Mouse (Mus musculus): Measurements from ENCODE around the gene Gm20481. TPM values are rescaled to one million over a fixed set of nuclear protein-coding genes. Genes with fewer than 3 reads are reported as not detected.

The Gm20481 gene
- polyA plus RNA-seq, 1 experiment from 2014 or later: not detected

- Histone ChIP-seq H3K27me3 (ENCODE audit: insufficient read depth, low read length) (no peaks in the 10 kb centered on the region), H3K9me3 (replicated peaks; ENCODE audit: low read length) (no peaks in the 10 kb centered on the region), H3K36me3 (ENCODE audit: insufficient read depth, low read length) (peaks cover 43% of the 10 kb centered on the region), H3K4me1 (replicated peaks; ENCODE audit: insufficient read depth, low read length) (no peaks in the 10 kb centered on the region), H3K27ac (0 out of 2 replicates have a peak overlapping the region, but pooled peaks have one; percentile 8), H3K4me2 (ENCODE audit: low read length) (no peak overlapping the region), H3K4me3 (replicated peaks; ENCODE audit: low read depth, low read length) (no peak overlapping the region), H3K9ac (ENCODE audit: low read depth, low read length) (no peak overlapping the region)
- 75% methylated on average over 10 of the region's 10 CpGs for WGBS
- no peak for TF ChIP-seq CTCF (IDR thresholded peaks at IDR 0.05; ENCODE audit: low read depth)
- ATAC-seq (replicated peaks; ENCODE audit: low FRiP score, low read depth) (no peak), DNase-seq (ENCODE audit: low spot score) (no peak)
Measured at GRCm38 (mm10) chr17:35016791-35017705, 47.3 kb downstream of the Gm20481 start.

GRCm38 (mm10) chr17:35017706-35018030 lies 48.0 kb downstream of the Gm20481 start:
- no peak overlapping the region for H3K4me3 ChIP-seq (replicated peaks; ENCODE audit: low read depth, low read length)
- H3K9me3 ChIP-seq (replicated peaks; ENCODE audit: low read length): no peaks in the 10 kb centered on the region
- no peak overlapping the region for H3K4me2 ChIP-seq (ENCODE audit: low read length)
- H3K4me1 ChIP-seq (replicated peaks; ENCODE audit: insufficient read depth, low read length): no peaks in the 10 kb centered on the region
- 73% methylated on average over 14 of the region's 14 CpGs for WGBS
- TF ChIP-seq CTCF (IDR thresholded peaks at IDR 0.05; ENCODE audit: low read depth): no peak
- ATAC-seq (replicated peaks; ENCODE audit: low FRiP score, low read depth) (no peak), DNase-seq (ENCODE audit: low spot score) (no peak)
- no peak overlapping the region for H3K9ac ChIP-seq (ENCODE audit: low read depth, low read length)
- no peaks in the 10 kb centered on the region for H3K27me3 ChIP-seq (ENCODE audit: insufficient read depth, low read length)
- peaks cover 37% of the 10 kb centered on the region for H3K36me3 ChIP-seq (ENCODE audit: insufficient read depth, low read length)
- no peak overlapping the region for H3K27ac ChIP-seq

GRCm38 (mm10) chr17:35018171-35018570 lies 48.5 kb downstream of the Gm20481 start:
- WGBS: 79% methylated on average over 3 of the region's 3 CpGs
- Histone ChIP-seq H3K9me3 (replicated peaks; ENCODE audit: low read length) (no peaks in the 10 kb centered on the region), H3K27me3 (ENCODE audit: insufficient read depth, low read length) (no peaks in the 10 kb centered on the region), H3K9ac (ENCODE audit: low read depth, low read length) (no peak overlapping the region), H3K4me2 (ENCODE audit: low read length) (no peak overlapping the region), H3K4me3 (replicated peaks; ENCODE audit: low read depth, low read length) (no peak overlapping the region), H3K36me3 (ENCODE audit: insufficient read depth, low read length) (peaks cover 32% of the 10 kb centered on the region), H3K4me1 (replicated peaks; ENCODE audit: insufficient read depth, low read length) (no peaks in the 10 kb centered on the region), H3K27ac (no peak overlapping the region)
- TF ChIP-seq CTCF (IDR thresholded peaks at IDR 0.05; ENCODE audit: low read depth): no peak
- DNase-seq (ENCODE audit: low spot score) (no peak), ATAC-seq (replicated peaks; ENCODE audit: low FRiP score, low read depth) (no peak)

- Histone ChIP-seq H3K9ac (ENCODE audit: low read depth, low read length) (no peak overlapping the region), H3K9me3 (replicated peaks; ENCODE audit: low read length) (no peaks in the 10 kb centered on the region), H3K4me3 (replicated peaks; ENCODE audit: low read depth, low read length) (no peak overlapping the region), H3K27me3 (ENCODE audit: insufficient read depth, low read length) (no peaks in the 10 kb centered on the region), H3K27ac (no peak overlapping the region), H3K4me1 (replicated peaks; ENCODE audit: insufficient read depth, low read length) (no peaks in the 10 kb centered on the region), H3K36me3 (ENCODE audit: insufficient read depth, low read length) (peaks cover 15% of the 10 kb centered on the region; the same call in 1 of the 2 replicates), H3K4me2 (ENCODE audit: low read length) (no peak overlapping the region)
- no peak for DNase-seq (ENCODE audit: low spot score)
- ATAC-seq (replicated peaks; ENCODE audit: low FRiP score, low read depth): no peak
- WGBS: 75% methylated on average over 11 of the region's 11 CpGs
- no peak for TF ChIP-seq CTCF (IDR thresholded peaks at IDR 0.05; ENCODE audit: low read depth)
Measured at GRCm38 (mm10) chr17:35019894-35020293, 50.2 kb downstream of the Gm20481 start.

GRCm38 (mm10) chr17:35020551-35020950 lies 50.8 kb downstream of the Gm20481 start:
- 91% methylated on average over 8 of the region's 8 CpGs for WGBS
- Histone ChIP-seq H3K4me3 (replicated peaks; ENCODE audit: low read depth, low read length) (no peak overlapping the region), H3K27me3 (ENCODE audit: insufficient read depth, low read length) (no peaks in the 10 kb centered on the region), H3K4me1 (replicated peaks; ENCODE audit: insufficient read depth, low read length) (no peaks in the 10 kb centered on the region), H3K9ac (ENCODE audit: low read depth, low read length) (no peak overlapping the region), H3K27ac (no peak overlapping the region), H3K9me3 (replicated peaks; ENCODE audit: low read length) (no peaks in the 10 kb centered on the region), H3K36me3 (ENCODE audit: insufficient read depth, low read length) (peaks cover 9% of the 10 kb centered on the region; the same call in 1 of the 2 replicates), H3K4me2 (ENCODE audit: low read length) (no peak overlapping the region)
- no peak for DNase-seq (ENCODE audit: low spot score)
- no peak for ATAC-seq (replicated peaks; ENCODE audit: low FRiP score, low read depth)
- TF ChIP-seq CTCF (IDR thresholded peaks at IDR 0.05; ENCODE audit: low read depth): no peak

GRCm38 (mm10) chr17:35021163-35021808 lies 51.6 kb downstream of the Gm20481 start:
- Histone ChIP-seq H3K27me3 (ENCODE audit: insufficient read depth, low read length) (no peaks in the 10 kb centered on the region), H3K27ac (peak overlapping the region; percentile 71), H3K9ac (ENCODE audit: low read depth, low read length) (no peak overlapping the region), H3K4me2 (ENCODE audit: low read length) (no peak overlapping the region; the same call in 1 of the 2 replicates), H3K4me3 (replicated peaks; ENCODE audit: low read depth, low read length) (no peak overlapping the region), H3K36me3 (ENCODE audit: insufficient read depth, low read length) (0 out of 2 replicates have a peak, but pooled peaks cover 2% of the 10 kb centered on the region), H3K4me1 (replicated peaks; ENCODE audit: insufficient read depth, low read length) (no peaks in the 10 kb centered on the region), H3K9me3 (replicated peaks; ENCODE audit: low read length) (no peaks in the 10 kb centered on the region)
- ATAC-seq (replicated peaks; ENCODE audit: low FRiP score, low read depth) (peak; percentile 31; the same call in 1 of the 2 replicates), DNase-seq (ENCODE audit: low spot score) (peak; percentile 91)
- WGBS: 8% methylated on average over 17 of the region's 17 CpGs
- TF ChIP-seq CTCF (IDR thresholded peaks at IDR 0.05; ENCODE audit: low read depth): peak; percentile 100

Other genes starting within 250 kb of the Gm20481 start
- 0.22 and 0.41 TPM in 2 replicates for gene C4b, start 226.0 kb upstream of the Gm20481 start, polyA plus RNA-seq (2015; fragmentation: Nextera tagmentation; extraction: Ambion mirVana)
- gene Cyp21a1, start 165.4 kb upstream of the Gm20481 start, polyA plus RNA-seq (2015; fragmentation: Nextera tagmentation; extraction: Ambion mirVana): 0.13 and 0.20 TPM in 2 replicates
- 30.3 and 30.8 TPM in 2 replicates for gene Stk19, start 133.0 kb upstream of the Gm20481 start, polyA plus RNA-seq (2015; fragmentation: Nextera tagmentation; extraction: Ambion mirVana)
- gene Dxo, start 132.9 kb upstream of the Gm20481 start, polyA plus RNA-seq (2015; fragmentation: Nextera tagmentation; extraction: Ambion mirVana): 48.2 and 49.7 TPM in 2 replicates
- gene Skiv2l, start 119.7 kb upstream of the Gm20481 start, polyA plus RNA-seq (2015; fragmentation: Nextera tagmentation; extraction: Ambion mirVana): 36.8 and 37.3 TPM in 2 replicates
- gene Nelfe, start 119.5 kb upstream of the Gm20481 start, polyA plus RNA-seq (2015; fragmentation: Nextera tagmentation; extraction: Ambion mirVana): 73.5 and 79.5 TPM in 2 replicates
- gene Cfb, start 107.4 kb upstream of the Gm20481 start, polyA plus RNA-seq (2015; fragmentation: Nextera tagmentation; extraction: Ambion mirVana): 21.1 and 25.6 TPM in 2 replicates
- gene Zbtb12, start 90.4 kb upstream of the Gm20481 start, polyA plus RNA-seq (2015; fragmentation: Nextera tagmentation; extraction: Ambion mirVana): 2.3 and 3.4 TPM in 2 replicates
- not detected in 2 replicates for gene Gm20547, start 87.9 kb upstream of the Gm20481 start, polyA plus RNA-seq (2015; fragmentation: Nextera tagmentation; extraction: Ambion mirVana)
- 7.0 and 7.4 TPM in 2 replicates for gene C2, start 71.6 kb upstream of the Gm20481 start, polyA plus RNA-seq (2015; fragmentation: Nextera tagmentation; extraction: Ambion mirVana)
- 44.1 and 49.1 TPM in 2 replicates for gene Ehmt2, start 71.4 kb upstream of the Gm20481 start, polyA plus RNA-seq (2015; fragmentation: Nextera tagmentation; extraction: Ambion mirVana)
- gene Slc44a4, start 55.4 kb upstream of the Gm20481 start, polyA plus RNA-seq (2015; fragmentation: Nextera tagmentation; extraction: Ambion mirVana): 24.2 and 27.3 TPM in 2 replicates
- 92.0 and 101 TPM in 2 replicates for gene Neu1, start 38.7 kb upstream of the Gm20481 start, polyA plus RNA-seq (2015; fragmentation: Nextera tagmentation; extraction: Ambion mirVana)
- 2.2 and 2.6 TPM in 2 replicates for gene Hspa1b, start 10.7 kb upstream of the Gm20481 start, polyA plus RNA-seq (2015; fragmentation: Nextera tagmentation; extraction: Ambion mirVana)
- 22.4 and 23.5 TPM in 2 replicates for gene Hspa1a, start 2.2 kb downstream of the Gm20481 start, polyA plus RNA-seq (2015; fragmentation: Nextera tagmentation; extraction: Ambion mirVana)
- gene Hspa1l, start 2.8 kb downstream of the Gm20481 start, polyA plus RNA-seq (2015; fragmentation: Nextera tagmentation; extraction: Ambion mirVana): 0.54 and 0.72 TPM in 2 replicates
- 133 and 141 TPM in 2 replicates for gene Lsm2, start 11.9 kb downstream of the Gm20481 start, polyA plus RNA-seq (2015; fragmentation: Nextera tagmentation; extraction: Ambion mirVana)
- 61.3 and 63.3 TPM in 2 replicates for gene Vars, start 31.1 kb downstream of the Gm20481 start, polyA plus RNA-seq (2015; fragmentation: Nextera tagmentation; extraction: Ambion mirVana)
- 0.16 and 0.20 TPM in 2 replicates for gene Vwa7, start 46.7 kb downstream of the Gm20481 start, polyA plus RNA-seq (2015; fragmentation: Nextera tagmentation; extraction: Ambion mirVana)
- gene Sapcd1, start 58.1 kb downstream of the Gm20481 start, polyA plus RNA-seq (2015; fragmentation: Nextera tagmentation; extraction: Ambion mirVana): 2.3 and 3.7 TPM in 2 replicates
- 2.7 and 3.0 TPM in 2 replicates for gene Msh5, start 76.8 kb downstream of the Gm20481 start, polyA plus RNA-seq (2015; fragmentation: Nextera tagmentation; extraction: Ambion mirVana)
- 266 and 282 TPM in 2 replicates for gene Clic1, start 80.1 kb downstream of the Gm20481 start, polyA plus RNA-seq (2015; fragmentation: Nextera tagmentation; extraction: Ambion mirVana)
- 227 and 244 TPM in 2 replicates for gene Ddah2, start 89.1 kb downstream of the Gm20481 start, polyA plus RNA-seq (2015; fragmentation: Nextera tagmentation; extraction: Ambion mirVana)
- not detected in 2 replicates for gene Ly6g6c, start 95.5 kb downstream of the Gm20481 start, polyA plus RNA-seq (2015; fragmentation: Nextera tagmentation; extraction: Ambion mirVana)
- gene Mpig6b, start 96.3 kb downstream of the Gm20481 start, polyA plus RNA-seq (2015; fragmentation: Nextera tagmentation; extraction: Ambion mirVana): 0.36 and 0.45 TPM in 2 replicates
- gene Ly6g6e, start 107.0 kb downstream of the Gm20481 start, polyA plus RNA-seq (2015; fragmentation: Nextera tagmentation; extraction: Ambion mirVana): 1.3 and 1.6 TPM in 2 replicates
- 7.6 and 7.8 TPM in 2 replicates for gene Ly6g6d, start 108.2 kb downstream of the Gm20481 start, polyA plus RNA-seq (2015; fragmentation: Nextera tagmentation; extraction: Ambion mirVana)
- gene Ly6g6f, start 115.7 kb downstream of the Gm20481 start, polyA plus RNA-seq (2015; fragmentation: Nextera tagmentation; extraction: Ambion mirVana): not detected in 2 replicates
- gene Abhd16a, start 119.4 kb downstream of the Gm20481 start, polyA plus RNA-seq (2015; fragmentation: Nextera tagmentation; extraction: Ambion mirVana): 109 and 113 TPM in 2 replicates
- gene Ly6g5c, start 138.4 kb downstream of the Gm20481 start, polyA plus RNA-seq (2015; fragmentation: Nextera tagmentation; extraction: Ambion mirVana): not detected in 2 replicates
- 0.69 and 1.1 TPM in 2 replicates for gene Ly6g5b, start 145.5 kb downstream of the Gm20481 start, polyA plus RNA-seq (2015; fragmentation: Nextera tagmentation; extraction: Ambion mirVana)
- 14.6 and 15.2 TPM in 2 replicates for gene Gpank1, start 151.5 kb downstream of the Gm20481 start, polyA plus RNA-seq (2015; fragmentation: Nextera tagmentation; extraction: Ambion mirVana)
- gene Csnk2b, start 152.1 kb downstream of the Gm20481 start, polyA plus RNA-seq (2015; fragmentation: Nextera tagmentation; extraction: Ambion mirVana): 300 and 312 TPM in 2 replicates
- 10.5 and 11.9 TPM in 2 replicates for gene D17H6S53E, start 156.5 kb downstream of the Gm20481 start, polyA plus RNA-seq (2015; fragmentation: Nextera tagmentation; extraction: Ambion mirVana)
- gene Apom, start 162.1 kb downstream of the Gm20481 start, polyA plus RNA-seq (2015; fragmentation: Nextera tagmentation; extraction: Ambion mirVana): 59.6 and 64.2 TPM in 2 replicates
- gene Bag6, start 165.3 kb downstream of the Gm20481 start, polyA plus RNA-seq (2015; fragmentation: Nextera tagmentation; extraction: Ambion mirVana): 46.0 and 50.2 TPM in 2 replicates
- gene Prrc2a, start 195.0 kb downstream of the Gm20481 start, polyA plus RNA-seq (2015; fragmentation: Nextera tagmentation; extraction: Ambion mirVana): 79.2 and 94.5 TPM in 2 replicates
- 13.1 and 14.8 TPM in 2 replicates for gene Aif1, start 206.2 kb downstream of the Gm20481 start, polyA plus RNA-seq (2015; fragmentation: Nextera tagmentation; extraction: Ambion mirVana)
- gene Lst1, start 218.5 kb downstream of the Gm20481 start, polyA plus RNA-seq (2015; fragmentation: Nextera tagmentation; extraction: Ambion mirVana): 11.4 and 15.0 TPM in 2 replicates
- 0.98 and 1.0 TPM in 2 replicates for gene Ltb, start 224.5 kb downstream of the Gm20481 start, polyA plus RNA-seq (2015; fragmentation: Nextera tagmentation; extraction: Ambion mirVana)
- 0.19 and 0.25 TPM in 2 replicates for gene Tnf, start 232.1 kb downstream of the Gm20481 start, polyA plus RNA-seq (2015; fragmentation: Nextera tagmentation; extraction: Ambion mirVana)
- gene Lta, start 235.4 kb downstream of the Gm20481 start, polyA plus RNA-seq (2015; fragmentation: Nextera tagmentation; extraction: Ambion mirVana): 0.15 TPM in 1 of 2 replicates, not detected in the other

Data from kidney, postnatal 0 days (tissue).